Mouse (Mus musculus): ENCODE measurements around the gene Nkx6-1.

- TF ChIP-seq CTCF (IDR thresholded peaks at IDR 0.05; ENCODE audit: low read depth) (no peak), EP300 (IDR thresholded peaks at IDR 0.05; ENCODE audit: low read depth) (no peak)
These were observed 2.3 kb downstream of the Nkx6-1 start for GRCm38 (mm10) chr5:101662485-101662884.
